Mouse (Mus musculus): ENCODE results near the gene Frat1. TPM values are rescaled to one million over a fixed set of nuclear protein-coding genes. Genes with fewer than 3 reads are reported as not detected.
A peak's percentile ranks its signal among the peaks of the same experiment; 100 is the strongest.

Frat1 gene
- polyA plus RNA-seq, 1 experiment: 1.3 TPM

- TF ChIP-seq POLR2A (IDR thresholded peaks at IDR 0.05; ENCODE audit: low read depth, low read length) (no peak), CTCF (conservative IDR thresholded peaks at IDR 0.05; ENCODE audit: insufficient read depth, insufficient read length, low read depth, low read length) (no peak)
- 0 out of 2 replicates have a peak overlapping the region, but pooled peaks have one; percentile 28 for H3K4me3 ChIP-seq (ENCODE audit: insufficient read depth, low read depth, low read length)
- no peak for DNase-seq
These were observed 829 bp upstream of the Frat1 start for GRCm38 (mm10) chr19:41828941-41829340.

GRCm38 (mm10) chr19:41830106-41831031 lies 599 bp downstream of the Frat1 start:
- no peak for TF ChIP-seq POLR2A (IDR thresholded peaks at IDR 0.05; ENCODE audit: low read depth, low read length)
- no peak for TF ChIP-seq CTCF (conservative IDR thresholded peaks at IDR 0.05; ENCODE audit: insufficient read depth, insufficient read length, low read depth, low read length)
- peak; percentile 21 for DNase-seq
- no peaks in the 10 kb centered on the region for H3K36me3 ChIP-seq (ENCODE audit: control insufficient read depth, insufficient read depth, low read length)
- no peaks in the 10 kb centered on the region for H3K27me3 ChIP-seq (replicated peaks; ENCODE audit: control insufficient read depth, insufficient read depth, low read length)
- H3K27ac ChIP-seq (ENCODE audit: insufficient read depth, low read depth, low read length): no peak overlapping the region
- peaks cover 2% of the 10 kb centered on the region; the same call in 1 of the 2 replicates for H3K4me1 ChIP-seq (ENCODE audit: control insufficient read depth, insufficient read depth, low read length)
- H3K4me3 ChIP-seq (ENCODE audit: insufficient read depth, low read depth, low read length): peak overlapping the region; percentile 68
- under 1% methylated on average over 112 of the region's 112 CpGs for WGBS

More at GRCm38 (mm10) chr19:41828941-41829340, 829 bp upstream of the Frat1 start:
- Histone ChIP-seq H3K27me3 (replicated peaks; ENCODE audit: control insufficient read depth, insufficient read depth, low read length) (no peaks in the 10 kb centered on the region), H3K27ac (ENCODE audit: insufficient read depth, low read depth, low read length) (no peak overlapping the region), H3K4me1 (ENCODE audit: control insufficient read depth, insufficient read depth, low read length) (peaks cover 2% of the 10 kb centered on the region; the same call in 1 of the 2 replicates), H3K36me3 (ENCODE audit: control insufficient read depth, insufficient read depth, low read length) (no peaks in the 10 kb centered on the region)
- 66% methylated on average over 3 of the region's 3 CpGs for WGBS

GRCm38 (mm10) chr19:41831101-41831570 lies 1.4 kb downstream of the Frat1 start:
- no peak overlapping the region for H3K27ac ChIP-seq (ENCODE audit: insufficient read depth, low read depth, low read length)
- H3K4me1 ChIP-seq (ENCODE audit: control insufficient read depth, insufficient read depth, low read length): peaks cover 2% of the 10 kb centered on the region; the same call in 1 of the 2 replicates
- peak; percentile 32 for DNase-seq
- WGBS: 7% methylated on average over 19 of the region's 19 CpGs
- H3K4me3 ChIP-seq (ENCODE audit: insufficient read depth, low read depth, low read length): peak overlapping the region; percentile 68
- TF ChIP-seq CTCF (conservative IDR thresholded peaks at IDR 0.05; ENCODE audit: insufficient read depth, insufficient read length, low read depth, low read length): no peak
- no peak for TF ChIP-seq POLR2A (IDR thresholded peaks at IDR 0.05; ENCODE audit: low read depth, low read length)
- H3K36me3 ChIP-seq (ENCODE audit: control insufficient read depth, insufficient read depth, low read length): no peaks in the 10 kb centered on the region
- no peaks in the 10 kb centered on the region for H3K27me3 ChIP-seq (replicated peaks; ENCODE audit: control insufficient read depth, insufficient read depth, low read length)

- Histone ChIP-seq H3K4me3 (ENCODE audit: insufficient read depth, low read depth, low read length) (no peak overlapping the region), H3K27ac (ENCODE audit: insufficient read depth, low read depth, low read length) (no peak overlapping the region), H3K36me3 (ENCODE audit: control insufficient read depth, insufficient read depth, low read length) (no peaks in the 10 kb centered on the region), H3K4me1 (ENCODE audit: control insufficient read depth, insufficient read depth, low read length) (peaks cover 2% of the 10 kb centered on the region; the same call in 1 of the 2 replicates), H3K27me3 (replicated peaks; ENCODE audit: control insufficient read depth, insufficient read depth, low read length) (no peaks in the 10 kb centered on the region)
- no peak for TF ChIP-seq POLR2A (IDR thresholded peaks at IDR 0.05; ENCODE audit: low read depth, low read length)
- no peak for TF ChIP-seq CTCF (conservative IDR thresholded peaks at IDR 0.05; ENCODE audit: insufficient read depth, insufficient read length, low read depth, low read length)
- 50% methylated on average over 14 of the region's 14 CpGs for WGBS
- DNase-seq: no peak
These were observed 2.1 kb downstream of the Frat1 start for GRCm38 (mm10) chr19:41831718-41832391.

- no peaks in the 10 kb centered on the region for H3K27me3 ChIP-seq (replicated peaks; ENCODE audit: control insufficient read depth, insufficient read depth, low read length)
- H3K36me3 ChIP-seq (ENCODE audit: control insufficient read depth, insufficient read depth, low read length): no peaks in the 10 kb centered on the region
- no peak overlapping the region for H3K4me3 ChIP-seq (ENCODE audit: insufficient read depth, low read depth, low read length)
- 86% methylated on average over 13 of the region's 13 CpGs for WGBS
- TF ChIP-seq CTCF (conservative IDR thresholded peaks at IDR 0.05; ENCODE audit: insufficient read depth, insufficient read length, low read depth, low read length) (no peak), POLR2A (IDR thresholded peaks at IDR 0.05; ENCODE audit: low read depth, low read length) (no peak)
- peaks cover 2% of the 10 kb centered on the region; the same call in 1 of the 2 replicates for H3K4me1 ChIP-seq (ENCODE audit: control insufficient read depth, insufficient read depth, low read length)
- no peak for DNase-seq
- no peak overlapping the region for H3K27ac ChIP-seq (ENCODE audit: insufficient read depth, low read depth, low read length)
These were observed 2.9 kb downstream of the Frat1 start for GRCm38 (mm10) chr19:41832501-41833201.

- H3K36me3 ChIP-seq (ENCODE audit: control insufficient read depth, insufficient read depth, low read length): no peaks in the 10 kb centered on the region
- WGBS: 68% methylated on average over 6 of the region's 6 CpGs
- no peak overlapping the region for H3K4me3 ChIP-seq (ENCODE audit: insufficient read depth, low read depth, low read length)
- DNase-seq: no peak
- TF ChIP-seq POLR2A (IDR thresholded peaks at IDR 0.05; ENCODE audit: low read depth, low read length) (no peak), CTCF (conservative IDR thresholded peaks at IDR 0.05; ENCODE audit: insufficient read depth, insufficient read length, low read depth, low read length) (no peak)
- no peaks in the 10 kb centered on the region for H3K27me3 ChIP-seq (replicated peaks; ENCODE audit: control insufficient read depth, insufficient read depth, low read length)
- H3K4me1 ChIP-seq (ENCODE audit: control insufficient read depth, insufficient read depth, low read length): no peaks in the 10 kb centered on the region
- H3K27ac ChIP-seq (ENCODE audit: insufficient read depth, low read depth, low read length): no peak overlapping the region
These were observed 5.6 kb downstream of the Frat1 start for GRCm38 (mm10) chr19:41835407-41835806.

Measured in kidney, adult 2 months (tissue).